Mouse (Mus musculus) erythroblast, embryonic 14.5 days (primary cell): ENCODE results near the gene Amdhd2. TPM values are rescaled to one million over a fixed set of nuclear protein-coding genes. Genes with fewer than 3 reads are reported as not detected.
A peak's percentile ranks its signal among the peaks of the same experiment; 100 is the strongest.

ENCODE experiments used
- H3K27me3 ChIP-seq: 2 replicates; pipeline ENCODE4 v1.6.1; 2012; ENCODE audit warnings: inconsistent platforms; ENCODE audit not compliant: control insufficient read depth
- H3K36me3 ChIP-seq: 2 replicates; pipeline ENCODE4 v1.6.1; 2012; ENCODE audit warnings: mild to moderate bottlenecking, inconsistent platforms; ENCODE audit not compliant: control insufficient read depth
- H3K4me1 ChIP-seq: 2 replicates; pipeline ENCODE4 v1.6.1; 2012; ENCODE audit warnings: inconsistent platforms; ENCODE audit not compliant: control insufficient read depth
- H3K4me3 ChIP-seq: replicated peaks from 2 replicates; pipeline ENCODE3; 2012; ENCODE audit warnings: moderate library complexity, mild to moderate bottlenecking, inconsistent platforms
- H3K9me3 ChIP-seq: 2 replicates; pipeline ENCODE4 v1.6.1; 2012; ENCODE audit warnings: low read length, inconsistent platforms, mixed read lengths; ENCODE audit not compliant: control insufficient read depth
- GATA1 ChIP-seq: IDR thresholded peaks from 2 replicates; pipeline ENCODE4 v1.6.1; 2012; ENCODE audit warnings: low read length, inconsistent platforms, mixed read lengths
- TAL1 ChIP-seq: IDR thresholded peaks from 3 replicates; pipeline ENCODE4 v1.6.1; 2012; ENCODE audit warnings: low read length, inconsistent platforms, mixed read lengths
- polyA plus RNA-seq: library from polyadenylated mRNA; stranded (reverse); fragments of >175 nt; gene quantifications from 2 replicates; pipeline ENCODE4 v1.2.3, GENCODE M21; 2012

The Amdhd2 gene
- polyA plus RNA-seq, 1 experiment, result 9.1 TPM

GRCm38 (mm10) chr17:24173423-24173822, 9.9 kb upstream of the Amdhd2 start:
- Histone ChIP-seq H3K36me3 (peaks cover 39% of the 10 kb centered on the region), H3K27me3 (no peaks in the 10 kb centered on the region), H3K4me3 (no peak overlapping the region), H3K9me3 (no peaks in the 10 kb centered on the region), H3K4me1 (peaks cover 61% of the 10 kb centered on the region)
- TF ChIP-seq TAL1, result no peak

DNA sequence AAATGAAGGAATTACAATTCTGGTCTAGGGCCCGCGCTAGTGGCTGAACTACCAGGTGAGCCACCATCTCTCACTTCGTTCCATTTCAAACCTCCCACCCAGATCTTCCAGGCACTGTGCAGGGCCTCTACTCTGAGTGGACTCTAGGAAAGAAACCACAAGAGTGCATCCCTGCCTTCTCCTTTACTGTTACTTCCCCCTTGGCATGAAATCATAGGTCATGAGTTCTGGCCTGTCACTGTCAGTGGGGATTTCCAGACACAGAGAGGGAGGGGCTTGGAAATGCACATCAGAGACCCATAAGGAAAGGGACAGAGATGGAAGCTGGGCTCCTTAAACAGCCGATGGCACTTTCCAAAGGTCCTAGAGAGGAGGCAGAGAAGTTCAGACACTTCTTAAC, 8.2 kb upstream of the Amdhd2 start:
- TF ChIP-seq GATA1 (no peak), TAL1 (no peak)
- peaks cover 72% of the 10 kb centered on the region for H3K4me1 ChIP-seq
- no peaks in the 10 kb centered on the region for H3K9me3 ChIP-seq
- no peak overlapping the region for H3K4me3 ChIP-seq
- H3K36me3 ChIP-seq, result peaks cover 42% of the 10 kb centered on the region
- H3K27me3 ChIP-seq, result no peaks in the 10 kb centered on the region

DNA sequence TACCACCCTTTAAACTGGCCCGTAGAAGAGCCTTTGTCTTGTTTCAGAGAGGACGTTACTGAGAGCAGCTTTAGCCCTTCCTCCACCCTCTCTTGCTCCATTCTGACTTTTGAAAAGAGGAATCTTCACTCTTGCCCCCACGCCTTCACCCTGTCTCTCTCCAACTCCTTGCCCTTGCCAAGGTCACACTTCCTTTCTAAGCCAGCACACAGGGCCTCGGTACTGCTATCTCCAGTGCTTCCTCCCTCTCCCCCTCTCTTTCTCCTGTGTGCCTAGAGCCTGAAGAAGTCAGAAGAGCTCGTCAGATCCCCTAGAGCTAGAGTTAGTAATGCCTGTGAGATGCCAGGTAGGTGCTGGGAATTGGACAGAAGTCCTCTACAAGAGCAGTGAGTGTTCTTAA, 7.2 kb upstream of the Amdhd2 start:
- H3K4me1 ChIP-seq, result peaks cover 70% of the 10 kb centered on the region
- H3K4me3 ChIP-seq, result peak overlapping the region; percentile 72
- TF ChIP-seq GATA1 (no peak), TAL1 (no peak)
- no peaks in the 10 kb centered on the region for H3K27me3 ChIP-seq
- H3K9me3 ChIP-seq, result no peaks in the 10 kb centered on the region
- H3K36me3 ChIP-seq, result peaks cover 43% of the 10 kb centered on the region

DNA sequence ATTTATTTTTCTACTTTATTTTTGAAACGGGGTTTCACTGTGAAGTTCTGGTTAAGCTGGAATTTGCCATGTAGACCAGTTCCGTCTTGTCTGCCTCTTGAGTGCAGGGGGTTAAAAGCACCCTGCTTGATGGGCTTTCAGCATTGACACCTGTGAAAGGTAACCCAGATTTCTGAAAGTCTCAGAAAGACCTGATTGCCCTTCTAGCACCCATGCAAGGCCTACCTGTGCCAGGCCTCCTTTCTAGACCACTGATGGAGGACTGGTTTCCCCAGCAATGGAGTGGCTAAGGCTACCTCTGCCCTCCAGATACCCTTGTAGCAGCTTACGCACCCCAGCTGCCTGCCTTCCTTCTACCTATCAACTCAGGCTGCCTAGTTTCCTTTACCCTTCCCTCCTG, 6.6 kb upstream of the Amdhd2 start:
- no peaks in the 10 kb centered on the region for H3K27me3 ChIP-seq
- H3K9me3 ChIP-seq, result no peaks in the 10 kb centered on the region
- TF ChIP-seq GATA1 (no peak), TAL1 (no peak)
- H3K4me1 ChIP-seq, result peaks cover 75% of the 10 kb centered on the region
- H3K36me3 ChIP-seq, result peaks cover 45% of the 10 kb centered on the region
- H3K4me3 ChIP-seq, result peak overlapping the region; percentile 72

DNA sequence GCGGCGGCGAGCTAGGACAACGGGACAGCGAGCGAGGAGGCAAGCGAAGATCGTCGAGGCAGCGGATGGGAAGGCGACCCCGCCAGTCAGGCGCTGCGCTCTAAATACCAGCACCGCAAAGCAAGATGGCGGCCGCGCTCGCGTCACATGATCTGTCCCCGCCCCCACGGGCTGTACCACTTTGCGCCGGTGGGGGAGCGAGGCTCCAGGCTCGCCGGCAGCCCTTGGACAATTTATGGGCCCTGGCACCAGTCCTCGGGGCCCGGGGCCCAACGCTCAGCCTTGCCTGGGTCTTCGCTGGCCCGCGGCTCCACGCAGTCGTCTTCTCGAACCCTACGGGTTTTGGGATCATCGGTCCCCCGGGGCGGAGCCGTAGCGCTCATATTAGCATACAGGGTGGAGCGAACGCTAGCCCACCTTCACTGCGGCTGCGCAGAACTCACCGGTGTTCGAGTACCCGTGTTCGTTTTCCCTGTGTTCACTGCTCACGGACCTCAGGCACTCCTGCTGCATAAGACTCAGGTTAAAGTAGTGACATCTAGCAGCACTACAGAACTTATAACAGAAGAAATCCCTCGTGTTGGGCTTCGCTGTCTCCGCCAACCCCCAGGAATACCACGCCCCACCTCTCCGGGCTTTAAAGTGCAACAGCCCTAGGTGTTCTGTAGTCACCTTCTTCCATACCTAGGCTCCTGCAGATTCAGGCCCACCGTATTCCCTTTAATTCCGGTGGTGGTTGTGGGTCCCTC, 5.9 kb upstream of the Amdhd2 start, which contains the start of gene Atp6v0c:
Atp6v0c (minus strand) TSS at position 386 of the 749 bp plus-strand sequence.
- no peak for TF ChIP-seq GATA1
- no peak for TF ChIP-seq TAL1
- Histone ChIP-seq H3K4me3 (peak within 1 kb of the TSS; percentile 72), H3K36me3 (peaks cover 45% of the 10 kb centered on the region), H3K4me1 (peaks cover 74% of the 10 kb centered on the region), H3K9me3 (no peaks in the 10 kb centered on the region), H3K27me3 (no peaks in the 10 kb centered on the region)

DNA sequence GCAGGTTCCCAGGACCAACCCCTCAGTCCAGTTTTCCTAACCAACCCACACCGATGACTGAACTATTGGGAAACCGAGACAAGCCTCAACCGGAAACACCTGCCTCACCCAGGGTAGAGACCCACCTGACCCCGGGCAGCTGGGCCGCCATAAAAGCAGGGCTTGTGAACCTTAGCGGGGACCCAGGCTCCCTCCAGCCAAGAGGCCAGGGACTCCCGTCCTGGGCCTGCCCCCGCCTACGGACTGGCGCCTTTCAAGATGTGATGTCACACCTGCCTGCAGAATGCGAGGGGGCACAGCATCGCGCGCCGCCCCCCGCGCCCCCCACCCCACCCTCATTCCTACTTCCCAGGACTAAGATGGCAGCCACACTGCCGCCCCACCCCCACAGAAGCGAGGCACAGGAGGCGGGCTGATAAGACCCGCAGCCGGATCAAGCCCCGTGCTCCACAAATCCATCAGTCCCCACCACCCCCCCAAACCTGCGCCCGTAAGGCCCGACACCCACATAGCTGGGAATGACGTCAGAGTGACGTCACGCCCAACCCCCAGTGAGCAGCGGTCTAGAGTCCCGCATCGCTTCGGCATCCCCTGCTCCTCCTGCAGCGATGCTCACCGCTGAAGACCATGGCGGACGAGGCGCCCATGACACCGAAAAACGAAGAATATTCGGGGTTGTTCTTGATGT, 5.2 kb upstream of the Amdhd2 start:
- no peak for TF ChIP-seq TAL1
- TF ChIP-seq GATA1, result no peak
- Histone ChIP-seq H3K9me3 (no peaks in the 10 kb centered on the region), H3K4me3 (peak overlapping the region; percentile 72), H3K4me1 (peaks cover 68% of the 10 kb centered on the region), H3K36me3 (peaks cover 42% of the 10 kb centered on the region), H3K27me3 (no peaks in the 10 kb centered on the region)

DNA sequence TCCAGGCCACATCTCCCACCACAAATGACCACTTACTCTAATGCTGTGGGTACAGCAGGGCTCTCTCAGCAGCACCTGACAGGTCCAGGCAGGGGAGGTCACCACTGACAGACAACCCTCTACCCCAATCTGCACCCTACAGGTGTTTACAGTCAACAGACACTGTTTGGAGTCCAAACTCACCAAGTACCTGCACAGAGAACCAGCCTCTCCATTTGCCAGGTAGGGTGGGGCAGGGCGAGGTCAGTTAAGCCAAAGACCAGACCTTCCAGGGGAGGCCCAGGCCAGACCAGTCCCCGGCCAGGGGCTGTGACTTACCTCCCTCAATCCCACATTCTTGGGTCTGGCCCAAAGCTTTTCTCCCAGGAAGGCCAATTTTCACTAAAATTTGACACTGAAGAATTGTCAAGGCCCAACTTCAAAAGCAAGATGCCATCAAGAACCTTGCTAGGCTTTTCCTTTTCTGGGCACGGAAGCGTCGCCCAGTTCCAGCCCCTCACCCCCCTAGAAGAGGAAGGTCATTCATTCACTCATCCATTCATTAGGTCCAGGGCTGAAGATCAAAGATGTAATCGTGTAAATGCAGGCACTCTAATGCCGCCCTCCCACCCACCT, 4.4 kb upstream of the Amdhd2 start:
- Histone ChIP-seq H3K4me1 (peaks cover 68% of the 10 kb centered on the region), H3K4me3 (peak overlapping the region; percentile 72)

GRCm38 (mm10) chr17:24167120-24167519, 3.6 kb upstream of the Amdhd2 start:
- Histone ChIP-seq H3K27me3 (no peaks in the 10 kb centered on the region), H3K4me1 (peaks cover 72% of the 10 kb centered on the region), H3K9me3 (no peaks in the 10 kb centered on the region), H3K36me3 (peaks cover 42% of the 10 kb centered on the region), H3K4me3 (peak overlapping the region; percentile 72)
- no peak for TF ChIP-seq GATA1
- TF ChIP-seq TAL1, result no peak

More for the DNA sequence above, 4.4 kb upstream of the Amdhd2 start:
- Histone ChIP-seq H3K36me3 (peaks cover 42% of the 10 kb centered on the region), H3K27me3 (no peaks in the 10 kb centered on the region), H3K9me3 (no peaks in the 10 kb centered on the region)
- no peak for TF ChIP-seq TAL1
- no peak for TF ChIP-seq GATA1
